Mouse (Mus musculus) E14TG2a.4 (cell line): ENCODE results near the gene Zmym1.

Experiments used
- CTCF ChIP-seq: conservative IDR thresholded peaks from 2 replicates; pipeline ENCODE4 v1.5.1; 2014; ENCODE audit warnings: low read length
- NANOG ChIP-seq: IDR thresholded peaks from 2 replicates; pipeline ENCODE4 v1.6.1; 2014; ENCODE audit warnings: borderline replicate concordance, low read length, mixed read lengths

DNA sequence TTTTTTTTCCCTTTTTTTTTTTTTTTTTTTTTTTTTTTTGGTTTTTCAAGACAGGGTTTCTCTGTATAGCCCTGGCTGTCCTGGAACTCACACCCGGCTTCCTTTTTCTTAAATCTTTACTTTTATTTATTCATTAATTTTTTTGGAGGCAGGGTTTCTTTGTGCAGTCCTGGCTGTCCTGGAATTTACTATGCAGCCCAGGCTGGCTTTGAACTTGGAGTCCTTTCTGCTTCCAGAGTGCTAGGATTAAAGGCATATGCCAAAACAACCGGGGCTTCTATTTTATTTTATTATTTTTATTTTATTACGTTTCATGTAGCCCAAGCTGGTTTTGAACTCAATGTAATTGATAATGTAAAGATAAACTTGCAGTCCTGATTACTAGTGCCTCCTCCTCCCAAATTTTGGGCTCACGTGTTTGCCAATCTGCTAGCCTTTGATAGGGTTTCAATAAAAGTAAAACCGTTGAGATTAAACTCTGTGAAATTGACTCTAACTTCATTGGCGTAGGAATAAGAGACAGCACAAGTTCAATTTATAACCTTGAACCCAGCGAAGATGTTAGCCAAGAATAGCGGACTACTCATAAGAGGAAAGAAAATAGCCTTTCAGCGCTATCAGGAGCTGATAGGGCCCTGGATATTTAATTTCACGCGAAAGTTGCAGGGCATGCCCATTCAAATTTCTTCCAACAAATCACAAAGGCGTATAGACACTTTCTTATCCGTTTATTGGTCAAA is 40.4 kb downstream of the Zmym1 start:
- no peak for TF ChIP-seq CTCF
- TF ChIP-seq NANOG = no peak
